Mouse (Mus musculus): ENCODE results near the gene Aff3. TPM values are rescaled to one million over a fixed set of nuclear protein-coding genes. Genes with fewer than 3 reads are reported as not detected.
A peak's percentile ranks its signal among the peaks of the same experiment; 100 is the strongest.

Gene Aff3
- total and polyA plus RNA-seq, 2 experiments from 2014 or later = 1.1 to 1.9 TPM

GRCm38 (mm10) chr1:38390886-38391249 is 273.9 kb downstream of the Aff3 start:
- H3K36me3 ChIP-seq (replicated peaks; ENCODE audit: control insufficient read depth, insufficient read depth, low read length) = no peaks in the 10 kb centered on the region
- ATAC-seq (ENCODE audit: insufficient read depth, low read depth) (no peak), DNase-seq (ENCODE audit: low spot score) (no peak)
- no peaks in the 10 kb centered on the region for H3K9me3 ChIP-seq (replicated peaks; ENCODE audit: control insufficient read depth, low read length)
- TF ChIP-seq EP300 (IDR thresholded peaks at IDR 0.05; ENCODE audit: low read depth) = no peak
- peak; percentile 54 for TF ChIP-seq CTCF (IDR thresholded peaks at IDR 0.05; ENCODE audit: low read depth)
- H3K27ac ChIP-seq (ENCODE audit: low read depth) = no peak overlapping the region
- H3K4me1 ChIP-seq (ENCODE audit: control insufficient read depth, insufficient read depth) = no peaks in the 10 kb centered on the region
- 63% methylated on average over 7 of the region's 7 CpGs for WGBS
- no peak overlapping the region for H3K4me3 ChIP-seq (ENCODE audit: low read depth, low read length)
- H3K9ac ChIP-seq (replicated peaks; ENCODE audit: low read depth, low read length) = no peak overlapping the region
- no peaks in the 10 kb centered on the region for H3K27me3 ChIP-seq (ENCODE audit: control insufficient read depth, insufficient read depth, low read length)
- no peak overlapping the region for H3K4me2 ChIP-seq (ENCODE audit: low read depth, low read length)

- H3K27ac ChIP-seq (ENCODE audit: low read depth) = no peak overlapping the region
Observed at GRCm38 (mm10) chr1:38390235-38390885, 274.4 kb downstream of the Aff3 start.

GRCm38 (mm10) chr1:38389576-38389975 is 275.2 kb downstream of the Aff3 start:
- Histone ChIP-seq H3K9me3 (replicated peaks; ENCODE audit: control insufficient read depth, low read length) (no peaks in the 10 kb centered on the region), H3K4me1 (ENCODE audit: control insufficient read depth, insufficient read depth) (peaks cover 4% of the 10 kb centered on the region; the same call in 1 of the 2 replicates), H3K36me3 (replicated peaks; ENCODE audit: control insufficient read depth, insufficient read depth, low read length) (no peaks in the 10 kb centered on the region), H3K27me3 (ENCODE audit: control insufficient read depth, insufficient read depth, low read length) (no peaks in the 10 kb centered on the region), H3K27ac (ENCODE audit: low read depth) (no peak overlapping the region), H3K4me3 (ENCODE audit: low read depth, low read length) (no peak overlapping the region), H3K4me2 (ENCODE audit: low read depth, low read length) (no peak overlapping the region), H3K9ac (replicated peaks; ENCODE audit: low read depth, low read length) (no peak overlapping the region)
- 84% methylated on average over 7 of the region's 7 CpGs for WGBS
- ATAC-seq (ENCODE audit: insufficient read depth, low read depth) = no peak
- DNase-seq (ENCODE audit: low spot score) = no peak
- no peak for TF ChIP-seq CTCF (IDR thresholded peaks at IDR 0.05; ENCODE audit: low read depth)

More at GRCm38 (mm10) chr1:38390235-38390885, 274.4 kb downstream of the Aff3 start:
- WGBS = 92% methylated on average over 17 of the region's 17 CpGs
- no peak overlapping the region for H3K9ac ChIP-seq (replicated peaks; ENCODE audit: low read depth, low read length)
- H3K4me3 ChIP-seq (ENCODE audit: low read depth, low read length) = no peak overlapping the region
- DNase-seq (ENCODE audit: low spot score) = no peak
- H3K36me3 ChIP-seq (replicated peaks; ENCODE audit: control insufficient read depth, insufficient read depth, low read length) = no peaks in the 10 kb centered on the region
- H3K4me2 ChIP-seq (ENCODE audit: low read depth, low read length) = no peak overlapping the region
- no peak for ATAC-seq (ENCODE audit: insufficient read depth, low read depth)
- H3K27me3 ChIP-seq (ENCODE audit: control insufficient read depth, insufficient read depth, low read length) = no peaks in the 10 kb centered on the region
- H3K9me3 ChIP-seq (replicated peaks; ENCODE audit: control insufficient read depth, low read length) = no peaks in the 10 kb centered on the region
- TF ChIP-seq CTCF (IDR thresholded peaks at IDR 0.05; ENCODE audit: low read depth) (no peak), EP300 (IDR thresholded peaks at IDR 0.05; ENCODE audit: low read depth) (no peak)
- no peaks in the 10 kb centered on the region for H3K4me1 ChIP-seq (ENCODE audit: control insufficient read depth, insufficient read depth)

DNA sequence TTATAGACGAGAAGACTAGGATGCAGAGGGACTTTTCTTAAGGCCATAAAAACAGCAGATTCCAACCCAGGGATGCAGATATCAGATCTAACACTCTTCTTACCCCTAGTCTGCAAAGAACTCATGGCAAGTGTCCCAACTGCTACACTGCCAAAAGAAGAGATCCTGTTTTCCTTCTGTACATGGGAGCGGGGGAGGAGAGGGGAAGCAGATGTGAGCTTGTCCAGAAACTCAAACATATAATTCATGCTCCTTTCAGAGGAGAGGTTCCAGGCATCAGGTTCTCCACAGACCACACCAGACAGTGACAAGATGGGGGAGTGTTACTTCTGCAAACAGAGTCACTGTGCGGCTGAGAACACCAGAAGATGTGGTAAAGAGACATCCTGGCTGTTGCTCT is 276.3 kb downstream of the Aff3 start:
- TF ChIP-seq EP300 (IDR thresholded peaks at IDR 0.05; ENCODE audit: low read depth) (no peak), CTCF (IDR thresholded peaks at IDR 0.05; ENCODE audit: low read depth) (no peak)

DNA sequence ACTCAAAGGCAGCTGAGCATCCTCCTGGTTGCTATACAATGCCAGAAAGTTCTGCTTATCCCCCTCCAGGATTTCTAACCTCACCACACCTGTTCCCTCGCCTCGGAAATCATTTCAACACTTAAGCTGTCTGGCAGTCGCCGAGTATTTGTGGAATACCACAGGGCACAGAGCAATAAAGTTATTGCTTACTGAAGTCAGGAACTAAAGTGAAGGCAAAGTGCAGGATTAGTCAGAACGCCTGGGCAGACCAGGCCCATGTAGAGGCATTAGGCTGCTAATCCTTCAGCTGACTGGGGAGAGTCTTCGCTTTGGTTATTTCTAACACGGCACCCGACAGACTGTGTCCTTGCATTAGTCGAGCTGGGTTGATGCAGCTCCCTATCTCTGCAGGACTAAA is 277.3 kb downstream of the Aff3 start:
- Histone ChIP-seq H3K4me1 (ENCODE audit: control insufficient read depth, insufficient read depth) (peaks cover 6% of the 10 kb centered on the region; the same call in 1 of the 2 replicates), H3K9ac (replicated peaks; ENCODE audit: low read depth, low read length) (no peak overlapping the region), H3K27me3 (ENCODE audit: control insufficient read depth, insufficient read depth, low read length) (no peaks in the 10 kb centered on the region), H3K27ac (ENCODE audit: low read depth) (no peak overlapping the region), H3K36me3 (replicated peaks; ENCODE audit: control insufficient read depth, insufficient read depth, low read length) (no peaks in the 10 kb centered on the region), H3K9me3 (replicated peaks; ENCODE audit: control insufficient read depth, low read length) (no peaks in the 10 kb centered on the region), H3K4me3 (ENCODE audit: low read depth, low read length) (no peak overlapping the region), H3K4me2 (ENCODE audit: low read depth, low read length) (no peak overlapping the region)
- no peak for TF ChIP-seq EP300 (IDR thresholded peaks at IDR 0.05; ENCODE audit: low read depth)
- no peak for TF ChIP-seq CTCF (IDR thresholded peaks at IDR 0.05; ENCODE audit: low read depth)
- ATAC-seq (ENCODE audit: insufficient read depth, low read depth) (no peak), DNase-seq (ENCODE audit: low spot score) (no peak)
- WGBS = 73% methylated on average over 9 of the region's 9 CpGs

More for the DNA sequence above, 276.3 kb downstream of the Aff3 start:
- H3K36me3 ChIP-seq (replicated peaks; ENCODE audit: control insufficient read depth, insufficient read depth, low read length) = no peaks in the 10 kb centered on the region
- no peak overlapping the region for H3K4me3 ChIP-seq (ENCODE audit: low read depth, low read length)
- no peaks in the 10 kb centered on the region for H3K9me3 ChIP-seq (replicated peaks; ENCODE audit: control insufficient read depth, low read length)
- 62% methylated on average over 3 of the region's 3 CpGs for WGBS
- ATAC-seq (ENCODE audit: insufficient read depth, low read depth) = no peak
- peaks cover 6% of the 10 kb centered on the region; the same call in 1 of the 2 replicates for H3K4me1 ChIP-seq (ENCODE audit: control insufficient read depth, insufficient read depth)
- no peaks in the 10 kb centered on the region for H3K27me3 ChIP-seq (ENCODE audit: control insufficient read depth, insufficient read depth, low read length)
- no peak overlapping the region for H3K4me2 ChIP-seq (ENCODE audit: low read depth, low read length)
- DNase-seq (ENCODE audit: low spot score) = no peak
- no peak overlapping the region for H3K9ac ChIP-seq (replicated peaks; ENCODE audit: low read depth, low read length)
- H3K27ac ChIP-seq (ENCODE audit: low read depth) = no peak overlapping the region

All from heart, postnatal 0 days (tissue).